Mouse (Mus musculus): Measurements from ENCODE around the gene Hist1h1d. TPM values are rescaled to one million over a fixed set of nuclear protein-coding genes. Genes with fewer than 3 reads are reported as not detected.

The Hist1h1d gene
- polyA plus RNA-seq (2015; fragmentation: Nextera tagmentation; extraction: Ambion mirVana), result 0.43 and 0.51 TPM in 2 replicates

GRCm38 (mm10) chr13:23552962-23553361 lies at the start of gene Hist1h1d:
Gene Hist1h1d (plus strand): TSS chr13:23553262.
- peak within 1 kb of the TSS; percentile 90 for H3K4me2 ChIP-seq (ENCODE audit: low read depth, low read length)
- H3K4me3 ChIP-seq (ENCODE audit: low read depth, low read length), result peak within 1 kb of the TSS; percentile 48; the same call in 1 of the 2 replicates
- ATAC-seq, result no peak
- H3K36me3 ChIP-seq (replicated peaks; ENCODE audit: insufficient read depth, low read length), result no peaks in the 10 kb centered on the region
- DNase-seq, result no peak
- H3K27me3 ChIP-seq (ENCODE audit: insufficient read depth, low read length), result no peaks in the 10 kb centered on the region
- H3K27ac ChIP-seq (ENCODE audit: low read depth), result peak within 1 kb of the TSS; percentile 97
- H3K4me1 ChIP-seq (ENCODE audit: insufficient read depth), result peaks cover 15% of the 10 kb centered on the region
- peak within 1 kb of the TSS; percentile 64; the same call in 1 of the 2 replicates for H3K9ac ChIP-seq (replicated peaks)
- H3K9me3 ChIP-seq (ENCODE audit: low read length), result no peaks in the 10 kb centered on the region
- TF ChIP-seq EP300 (IDR thresholded peaks at IDR 0.05; ENCODE audit: low read depth) (no peak), CTCF (IDR thresholded peaks at IDR 0.05; ENCODE audit: low read depth) (no peak)

- Histone ChIP-seq H3K4me2 (ENCODE audit: low read depth, low read length) (no peak overlapping the region), H3K27me3 (ENCODE audit: insufficient read depth, low read length) (no peaks in the 10 kb centered on the region), H3K9me3 (ENCODE audit: low read length) (no peaks in the 10 kb centered on the region), H3K4me3 (ENCODE audit: low read depth, low read length) (no peak overlapping the region), H3K27ac (ENCODE audit: low read depth) (no peak overlapping the region), H3K9ac (replicated peaks) (no peak overlapping the region), H3K4me1 (ENCODE audit: insufficient read depth) (peaks cover 20% of the 10 kb centered on the region), H3K36me3 (replicated peaks; ENCODE audit: insufficient read depth, low read length) (no peaks in the 10 kb centered on the region)
- ATAC-seq (no peak), DNase-seq (peak; percentile 72)
- TF ChIP-seq EP300 (IDR thresholded peaks at IDR 0.05; ENCODE audit: low read depth) (no peak), CTCF (IDR thresholded peaks at IDR 0.05; ENCODE audit: low read depth) (no peak)
- 2% methylated on average over 9 of the region's 9 CpGs for whole genome bisulfite sequencing (ENCODE audit: insufficient replicate concordance)
These were observed 49.3 kb upstream of the Hist1h1d start for GRCm38 (mm10) chr13:23503797-23504196.

GRCm38 (mm10) chr13:23505662-23506345 lies 47.3 kb upstream of the Hist1h1d start:
- ATAC-seq, result peak; percentile 58
- TF ChIP-seq EP300 (IDR thresholded peaks at IDR 0.05; ENCODE audit: low read depth) (no peak), CTCF (IDR thresholded peaks at IDR 0.05; ENCODE audit: low read depth) (no peak)
- Histone ChIP-seq H3K27me3 (ENCODE audit: insufficient read depth, low read length) (no peaks in the 10 kb centered on the region), H3K4me3 (ENCODE audit: low read depth, low read length) (peak overlapping the region; percentile 36), H3K36me3 (replicated peaks; ENCODE audit: insufficient read depth, low read length) (no peaks in the 10 kb centered on the region), H3K9me3 (ENCODE audit: low read length) (no peaks in the 10 kb centered on the region), H3K4me2 (ENCODE audit: low read depth, low read length) (peak overlapping the region; percentile 76), H3K9ac (replicated peaks) (peak overlapping the region; percentile 67), H3K4me1 (ENCODE audit: insufficient read depth) (peaks cover 17% of the 10 kb centered on the region), H3K27ac (ENCODE audit: low read depth) (peak overlapping the region; percentile 45; the same call in 1 of the 2 replicates)
- 8% methylated on average over 14 of the region's 14 CpGs for WGBS (ENCODE audit: insufficient replicate concordance)
- peak; percentile 26 for DNase-seq

GRCm38 (mm10) chr13:23506351-23506750 lies 46.7 kb upstream of the Hist1h1d start:
- H3K4me3 ChIP-seq (ENCODE audit: low read depth, low read length), result peak overlapping the region; percentile 36; the same call in 1 of the 2 replicates
- no peaks in the 10 kb centered on the region for H3K9me3 ChIP-seq (ENCODE audit: low read length)
- H3K4me2 ChIP-seq (ENCODE audit: low read depth, low read length), result peak overlapping the region; percentile 76
- no peak overlapping the region; the same call in 1 of the 2 replicates for H3K9ac ChIP-seq (replicated peaks)
- TF ChIP-seq CTCF (IDR thresholded peaks at IDR 0.05; ENCODE audit: low read depth) (no peak), EP300 (IDR thresholded peaks at IDR 0.05; ENCODE audit: low read depth) (no peak)
- WGBS (ENCODE audit: insufficient replicate concordance), result 4% methylated on average over 13 of the region's 13 CpGs
- ATAC-seq (peak; percentile 73), DNase-seq (peak; percentile 78)
- H3K4me1 ChIP-seq (ENCODE audit: insufficient read depth), result peaks cover 17% of the 10 kb centered on the region
- no peaks in the 10 kb centered on the region for H3K27me3 ChIP-seq (ENCODE audit: insufficient read depth, low read length)
- H3K36me3 ChIP-seq (replicated peaks; ENCODE audit: insufficient read depth, low read length), result no peaks in the 10 kb centered on the region
- no peak overlapping the region for H3K27ac ChIP-seq (ENCODE audit: low read depth)

GRCm38 (mm10) chr13:23506819-23507515 lies 46.1 kb upstream of the Hist1h1d start:
- ATAC-seq, result peak; percentile 22; the same call in 1 of the 2 replicates

GRCm38 (mm10) chr13:23510127-23510526 lies 42.9 kb upstream of the Hist1h1d start:
- H3K9me3 ChIP-seq (ENCODE audit: low read length), result no peaks in the 10 kb centered on the region
- H3K4me2 ChIP-seq (ENCODE audit: low read depth, low read length), result no peak overlapping the region
- H3K36me3 ChIP-seq (replicated peaks; ENCODE audit: insufficient read depth, low read length), result no peaks in the 10 kb centered on the region
- H3K27me3 ChIP-seq (ENCODE audit: insufficient read depth, low read length), result no peaks in the 10 kb centered on the region
- no peak overlapping the region for H3K27ac ChIP-seq (ENCODE audit: low read depth)
- H3K4me1 ChIP-seq (ENCODE audit: insufficient read depth), result peaks cover 15% of the 10 kb centered on the region
- TF ChIP-seq EP300 (IDR thresholded peaks at IDR 0.05; ENCODE audit: low read depth) (no peak), CTCF (IDR thresholded peaks at IDR 0.05; ENCODE audit: low read depth) (no peak)
- H3K9ac ChIP-seq (replicated peaks), result no peak overlapping the region
- ATAC-seq (no peak), DNase-seq (no peak)
- 43% methylated on average over 1 of the region's 1 CpGs for WGBS (ENCODE audit: insufficient replicate concordance)
- H3K4me3 ChIP-seq (ENCODE audit: low read depth, low read length), result no peak overlapping the region

More at GRCm38 (mm10) chr13:23506819-23507515, 46.1 kb upstream of the Hist1h1d start:
- Histone ChIP-seq H3K4me1 (ENCODE audit: insufficient read depth) (peaks cover 17% of the 10 kb centered on the region), H3K9me3 (ENCODE audit: low read length) (no peaks in the 10 kb centered on the region), H3K27ac (ENCODE audit: low read depth) (no peak overlapping the region), H3K27me3 (ENCODE audit: insufficient read depth, low read length) (no peaks in the 10 kb centered on the region), H3K4me2 (ENCODE audit: low read depth, low read length) (peak overlapping the region; percentile 76), H3K4me3 (ENCODE audit: low read depth, low read length) (no peak overlapping the region), H3K36me3 (replicated peaks; ENCODE audit: insufficient read depth, low read length) (no peaks in the 10 kb centered on the region), H3K9ac (replicated peaks) (no peak overlapping the region)
- peak; percentile 34 for DNase-seq
- 22% methylated on average over 14 of the region's 14 CpGs for WGBS (ENCODE audit: insufficient replicate concordance)
- TF ChIP-seq EP300 (IDR thresholded peaks at IDR 0.05; ENCODE audit: low read depth) (no peak), CTCF (IDR thresholded peaks at IDR 0.05; ENCODE audit: low read depth) (no peak)
